Mouse (Mus musculus) retina, embryonic 14.5 days (tissue): ENCODE data around the gene Entpd5.
"Not testable (repeated sequence)": the region's sequence is repeated elsewhere in the genome, so short reads cannot be mapped to it uniquely, and the experiment has no call there.

Source experiments
- DNase-seq: peaks from one replicate; pipeline ENCODE4 v3.0.0-alpha.2; 2015; ENCODE audit warnings: low spot score

Gene Entpd5

GRCm38 (mm10) chr12:84399135-84399534, 9.7 kb downstream of the Entpd5 start:
- DNase-seq, result no peak

DNA sequence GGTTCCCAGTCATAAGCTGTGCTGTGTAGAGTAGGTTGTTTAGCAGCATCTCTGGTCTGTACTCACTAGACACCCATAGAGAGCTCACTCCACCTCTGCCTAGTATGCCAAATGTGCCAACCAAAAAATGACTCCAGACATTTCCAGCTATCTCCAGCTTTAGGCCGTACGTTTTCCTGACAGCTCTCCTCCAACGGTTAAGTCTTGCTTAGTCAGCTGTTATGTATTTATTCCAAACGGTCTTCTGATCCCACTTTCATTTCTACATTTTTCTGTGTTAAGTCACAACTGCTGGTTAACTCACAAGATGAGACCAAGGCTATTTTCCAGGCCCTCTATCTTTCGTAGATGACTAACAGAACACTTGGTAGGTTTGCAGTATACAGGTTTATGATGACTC, 10.2 kb downstream of the Entpd5 start:
- DNase-seq, result no peak

DNA sequence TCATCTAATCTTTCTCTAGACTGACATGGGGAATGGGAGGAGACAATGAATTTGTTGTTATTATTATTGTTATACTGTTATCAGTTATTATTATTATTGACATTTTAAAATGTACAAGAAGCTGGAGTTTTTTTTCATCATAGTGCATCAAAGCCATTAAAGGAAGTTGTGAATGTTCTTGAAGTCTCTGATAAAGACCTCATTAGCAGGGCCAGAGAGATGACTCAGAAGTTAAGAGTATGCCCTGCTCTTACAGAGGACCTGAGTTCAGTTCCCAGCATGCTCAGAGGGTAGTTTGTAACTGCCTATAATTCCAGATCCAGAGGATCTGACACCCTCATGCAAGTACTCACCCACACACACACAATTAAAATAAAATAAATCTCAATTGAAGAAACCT, 11.1 kb downstream of the Entpd5 start:
- DNase-seq, result no peak

- no peak for DNase-seq
Observed at GRCm38 (mm10) chr12:84396947-84397679, 11.7 kb downstream of the Entpd5 start.

- DNase-seq, result no peak
Observed at GRCm38 (mm10) chr12:84393847-84394246, 15.0 kb downstream of the Entpd5 start.

- DNase-seq, result no peak
Observed at GRCm38 (mm10) chr12:84392681-84393080, 16.1 kb downstream of the Entpd5 start.

GRCm38 (mm10) chr12:84390336-84390735, 18.5 kb downstream of the Entpd5 start:
- no peak for DNase-seq

DNA sequence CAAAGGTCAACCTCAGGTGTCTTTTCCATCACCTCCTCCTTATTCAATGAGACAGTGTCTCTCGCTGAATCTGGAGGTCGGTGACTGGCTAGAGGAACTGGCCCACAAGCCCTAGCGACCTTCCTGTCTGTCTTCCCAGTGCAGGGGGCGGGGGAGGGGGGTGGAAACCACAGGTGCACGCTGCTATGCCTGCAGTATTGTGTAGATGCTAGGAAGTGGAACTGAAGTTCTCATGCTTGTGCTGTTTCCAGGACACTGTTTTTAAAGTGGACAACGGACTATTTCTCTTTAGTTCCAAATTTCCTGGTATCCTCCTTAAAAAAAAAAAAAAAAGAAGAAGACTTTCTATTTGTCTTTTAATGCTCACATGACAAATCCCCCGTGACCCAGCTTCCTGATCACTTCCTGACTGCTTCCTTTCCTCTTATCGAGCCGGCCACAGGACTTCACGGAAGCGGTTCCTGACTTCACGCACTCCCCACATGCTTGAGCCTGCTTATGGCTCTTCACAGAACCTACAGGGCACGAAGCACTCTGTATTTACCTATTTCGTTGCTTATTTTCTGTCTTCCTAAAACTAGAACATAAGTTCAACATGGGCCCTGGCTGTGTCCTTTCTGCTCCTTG, 19.9 kb downstream of the Entpd5 start:
- no peak for DNase-seq

- DNase-seq, result no peak
Observed at GRCm38 (mm10) chr12:84388097-84388496, 20.7 kb downstream of the Entpd5 start.

DNA sequence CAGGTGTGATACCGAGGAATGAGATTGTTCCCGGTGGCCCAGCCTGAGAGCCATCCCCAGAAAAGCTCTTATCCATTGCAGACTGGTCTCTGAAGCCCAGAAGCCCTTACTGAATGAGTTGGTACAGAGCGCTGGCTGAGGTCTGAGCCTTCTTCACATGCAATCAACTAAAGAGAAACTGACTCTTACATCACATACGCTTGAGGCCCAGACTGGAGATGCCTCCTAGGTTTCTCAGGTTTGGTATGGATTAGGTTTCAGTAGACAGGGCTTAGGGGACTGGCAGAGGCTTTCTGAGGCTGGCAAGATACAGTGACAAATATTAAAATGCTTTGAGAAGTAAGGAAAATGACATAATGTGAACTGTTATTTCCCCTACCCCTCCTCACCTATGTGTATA, 23.4 kb downstream of the Entpd5 start:
- DNase-seq, result no peak

- no peak for DNase-seq
Observed at GRCm38 (mm10) chr12:84384644-84385081, 24.2 kb downstream of the Entpd5 start.

GRCm38 (mm10) chr12:84382369-84382768, 26.5 kb downstream of the Entpd5 start:
- DNase-seq, result no peak

DNA sequence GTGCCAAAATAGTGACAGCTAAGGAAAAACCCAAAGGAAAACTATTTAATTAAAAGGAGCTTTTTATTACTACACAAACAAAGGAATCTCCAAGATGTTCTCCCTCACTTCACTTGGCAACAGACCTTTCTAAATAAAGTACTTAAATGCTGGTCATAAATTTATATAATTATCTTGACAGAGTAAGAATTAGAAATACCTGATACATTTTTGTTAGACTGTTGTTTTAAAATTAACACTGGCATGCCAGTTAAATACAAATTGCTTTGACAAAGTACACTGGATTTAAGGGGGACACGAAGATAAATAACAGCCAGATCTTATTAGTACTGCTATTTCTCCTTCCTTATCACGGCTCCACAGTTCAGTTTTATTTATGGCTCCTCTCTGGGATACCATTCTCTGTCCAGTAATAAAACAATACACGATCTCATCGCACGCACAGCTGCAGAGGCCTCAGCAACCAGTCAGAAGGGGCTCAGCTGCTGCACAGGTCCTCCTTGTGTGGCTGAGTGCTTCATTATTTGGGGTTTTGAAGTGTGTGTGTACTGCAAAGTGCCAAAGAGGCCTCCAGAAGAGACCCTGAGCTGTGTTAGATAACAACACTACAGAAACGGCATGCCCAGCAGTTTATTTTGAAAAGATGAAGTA, 34.9 kb downstream of the Entpd5 start:
- DNase-seq, result no peak

GRCm38 (mm10) chr12:84371647-84372046, 37.2 kb downstream of the Entpd5 start:
- DNase-seq, result no peak

GRCm38 (mm10) chr12:84366971-84367370, 41.9 kb downstream of the Entpd5 start:
- DNase-seq, result no peak

GRCm38 (mm10) chr12:84365137-84365536, 43.7 kb downstream of the Entpd5 start:
- DNase-seq, result no peak

DNA sequence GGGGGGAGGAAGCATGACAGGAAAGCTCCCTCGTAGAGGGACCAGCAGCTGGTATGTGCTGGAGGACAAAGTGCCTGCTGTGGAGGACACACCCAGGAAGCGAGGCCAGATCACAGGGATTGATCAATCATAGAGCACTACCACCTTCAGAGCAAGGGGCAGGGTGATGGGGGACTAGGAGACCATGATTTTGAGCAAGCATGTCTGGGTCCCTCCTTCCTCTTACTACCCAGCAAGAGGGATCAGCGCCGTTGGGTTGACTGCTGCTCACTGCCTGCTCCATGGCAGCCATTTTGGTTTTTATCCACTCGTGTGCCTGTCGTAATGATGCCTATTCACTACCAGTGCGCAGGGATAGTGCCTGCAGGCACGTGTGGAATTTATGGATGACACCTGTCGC, 44.5 kb downstream of the Entpd5 start:
- no peak for DNase-seq

DNA sequence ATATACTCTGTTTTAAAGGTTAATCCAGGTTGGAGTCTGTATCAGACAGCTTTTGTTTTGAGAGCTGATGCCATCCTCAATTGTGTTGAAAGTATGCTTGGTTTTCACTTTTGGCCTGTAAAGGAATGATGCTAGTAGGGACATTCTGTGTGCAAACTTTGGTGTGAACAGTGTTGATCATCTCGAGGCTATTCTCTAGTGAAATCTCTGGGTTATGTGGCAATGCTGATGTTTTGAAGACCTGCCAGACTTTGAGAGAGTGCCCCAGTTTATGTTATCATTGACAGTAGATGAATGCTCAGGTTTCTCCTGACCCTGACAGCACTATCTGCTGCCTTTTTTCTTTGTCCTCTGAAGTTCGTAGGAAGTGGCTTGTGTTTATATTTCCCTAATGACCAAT, 46.0 kb downstream of the Entpd5 start:
- DNase-seq, result no peak

DNA sequence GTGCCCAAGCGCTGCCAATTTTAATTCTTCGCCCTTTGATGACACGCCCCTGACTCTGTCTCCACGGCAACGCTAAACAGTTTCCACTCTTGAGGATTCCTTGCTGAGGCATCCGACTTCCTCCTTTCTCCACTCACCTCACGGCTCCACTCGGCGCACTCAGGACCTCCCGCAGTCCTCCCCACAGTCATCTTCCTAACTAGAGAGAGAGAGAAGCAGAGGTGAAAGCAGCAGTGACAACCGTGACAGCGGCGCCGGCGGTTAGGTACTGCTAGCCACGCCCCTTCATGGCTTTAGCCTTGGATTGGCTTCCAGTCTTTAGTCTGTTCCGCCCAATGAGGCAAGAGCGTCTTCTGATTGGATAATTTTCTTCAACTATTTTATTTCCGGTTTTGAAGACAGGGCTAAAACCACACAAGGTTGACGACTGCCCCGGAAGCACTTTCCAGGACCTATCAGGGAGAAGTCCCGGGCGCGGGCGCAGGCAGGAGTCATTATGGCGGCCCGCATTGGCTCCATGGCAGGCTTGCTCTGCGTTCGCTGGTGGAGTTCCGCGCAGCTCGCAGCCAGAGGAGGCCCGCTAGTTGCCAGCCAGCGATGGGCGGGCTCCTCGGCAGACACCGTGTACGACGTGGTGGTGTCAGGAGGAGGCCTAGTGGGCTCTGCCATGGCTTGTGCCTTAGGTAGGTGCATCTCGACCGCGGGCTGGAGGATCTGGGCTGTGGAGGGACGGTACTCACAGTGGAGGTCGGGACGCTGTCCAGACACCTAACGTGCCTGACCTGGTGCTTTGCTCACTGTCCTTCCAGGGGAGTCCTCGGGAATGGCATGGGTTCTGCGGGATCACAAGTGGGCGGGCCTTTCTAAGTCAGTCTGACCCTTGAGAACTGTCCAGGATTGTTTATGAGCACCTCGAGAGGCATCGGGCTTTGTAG, 47.0 kb downstream of the Entpd5 start, which contains the start of the genes Coq6 and Fam161b:
TSS of gene Coq6 (plus strand) at position 103 of the 935 bp plus-strand sequence.
TSS of gene Fam161b (minus strand) at position 279 of the 935 bp plus-strand sequence.
- peak; percentile 99 for DNase-seq

DNA sequence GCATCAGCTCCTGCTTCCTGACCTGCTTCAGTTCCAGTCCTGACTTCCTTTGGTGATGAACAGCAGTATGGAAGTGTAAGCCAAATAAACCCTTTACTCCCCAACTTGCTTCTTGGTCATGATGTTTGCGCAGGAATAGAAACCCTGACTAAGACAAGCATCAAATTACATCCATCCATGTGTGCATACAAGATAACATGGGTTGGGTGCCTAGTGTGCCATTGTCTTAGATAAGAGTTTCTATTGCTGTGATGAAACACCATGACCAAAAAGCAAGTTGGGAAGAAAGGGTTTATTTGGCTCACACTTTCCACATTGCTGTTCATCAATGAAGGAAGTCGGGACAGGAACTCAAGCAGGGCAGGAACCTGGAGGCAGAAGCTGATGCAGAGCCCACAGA, 50.1 kb downstream of the Entpd5 start:
- DNase-seq, result not testable (repeated sequence)

- peak; percentile 58 for DNase-seq
Observed at GRCm38 (mm10) chr12:84347192-84347591, 61.6 kb downstream of the Entpd5 start.
